ENCODE assay signal across 17 mouse cellular contexts in the genomic region with DNA sequence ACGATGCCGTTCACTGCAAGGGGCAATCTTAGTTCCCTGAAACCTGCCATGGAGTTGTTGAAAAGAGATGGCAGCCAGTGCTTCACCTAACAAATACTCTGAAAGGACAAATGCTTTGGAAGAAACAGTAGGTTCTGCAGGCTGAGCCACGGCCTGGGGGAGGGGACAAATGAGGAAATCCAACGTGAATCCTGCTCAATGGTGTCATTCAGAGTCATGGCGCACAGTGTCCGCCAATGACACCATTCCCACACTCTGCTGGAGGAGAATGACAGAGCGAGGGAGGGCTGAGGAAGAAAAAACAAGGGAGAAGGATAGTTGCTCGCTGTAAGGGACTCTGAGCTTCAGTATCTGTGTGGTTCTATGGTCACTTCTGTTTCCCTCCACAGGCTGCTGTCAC.
A peak's percentile ranks its signal among the peaks of the same experiment; 100 is the strongest.
DNase-seq lines count a peak whose midpoint lies in the region; ATAC-seq lines count a peak whose summit lies in the region.
"Had no signal": no experiment of that assay in that cellular context is flagged by ENCODE, and none has a peak within 500 bp of the region (broad histone marks: within the 10 kb centered on the region; RNA-seq: fewer than 3 reads in every experiment).

No protein-coding gene starts in this region.

- H3K9me3 ChIP-seq in heart, embryonic 11.5 days (replicated peaks; ENCODE audit: control insufficient read depth, low read length), result no peaks in the 10 kb centered on the region
- no peaks in the 10 kb centered on the region for H3K9me3 ChIP-seq in limb, embryonic 15.5 days
- no peaks in the 10 kb centered on the region for H3K9me3 ChIP-seq in limb, embryonic 10.5 days (replicated peaks)
- H3K9me3 ChIP-seq: megakaryocyte, embryonic 14.5 days had no signal

- H3K27me3 ChIP-seq in heart, embryonic 11.5 days (ENCODE audit: control insufficient read depth, insufficient read depth, low read length), result no peaks in the 10 kb centered on the region
- H3K27me3 ChIP-seq in limb, embryonic 15.5 days, result no peaks in the 10 kb centered on the region
- H3K27me3 ChIP-seq in limb, embryonic 10.5 days (ENCODE audit: low read depth, poor library complexity, severe bottlenecking), result no peaks in the 10 kb centered on the region
- H3K27me3 ChIP-seq: CH12.LX; megakaryocyte, embryonic 14.5 days had no signal

- H3K4me3 ChIP-seq in heart, embryonic 11.5 days (ENCODE audit: low read depth, low read length), result no peak overlapping the region
- H3K4me3 ChIP-seq in limb, embryonic 15.5 days, result no peak overlapping the region
- H3K4me3 ChIP-seq in limb, embryonic 10.5 days, result no peak overlapping the region
- H3K4me3 ChIP-seq: megakaryocyte, embryonic 14.5 days; myocyte had no signal

- DNase-seq in adrenal gland, adult 2 months, result peak; percentile 56
- DNase-seq in adrenal gland, postnatal 4 days (ENCODE audit: low spot score in 2 of 2), result no peak
- peak; percentile 90 for DNase-seq in heart, adult 11 months
- no peak for DNase-seq in limb, embryonic 10.5 days (ENCODE audit: low spot score)
- DNase-seq in brain, adult 2 months (ENCODE audit: low read depth, low spot score), result peak; percentile 50
- no peak for DNase-seq in thymus, postnatal 14 days
- DNase-seq: cerebellum, adult 11-12 months; kidney, postnatal 10 days; lung, embryonic 14.5 days; right cerebral cortex, postnatal 14 days; thymus, postnatal 36 days had no signal

- H3K27ac ChIP-seq in heart, embryonic 11.5 days (ENCODE audit: low read depth, low read length), result no peak overlapping the region
- 0 out of 2 replicates have a peak overlapping the region, but pooled peaks have one; percentile 6 for H3K27ac ChIP-seq in limb, embryonic 15.5 days
- no peak overlapping the region for H3K27ac ChIP-seq in limb, embryonic 10.5 days

- ATAC-seq in heart, embryonic 11.5 days (replicated peaks; ENCODE audit: insufficient number of reproducible peaks, low FRiP score, low TSS enrichment), result no peak
- ATAC-seq in limb, embryonic 15.5 days (ENCODE audit: insufficient number of reproducible peaks, low FRiP score, low TSS enrichment, low read depth), result no peak
- ATAC-seq: intestine, postnatal 0 days had no signal

- H3K9ac ChIP-seq in heart, embryonic 11.5 days (ENCODE audit: low read depth, low read length), result no peak overlapping the region
- H3K9ac ChIP-seq in limb, embryonic 15.5 days, result no peak overlapping the region
- H3K9ac ChIP-seq: lung, embryonic 14.5 days had no signal

- peaks cover 41% of the 10 kb centered on the region for H3K4me1 ChIP-seq in heart, embryonic 11.5 days (ENCODE audit: control insufficient read depth, insufficient read depth, low read length)
- H3K4me1 ChIP-seq in limb, embryonic 15.5 days, result peaks cover 40% of the 10 kb centered on the region
- peaks cover 35% of the 10 kb centered on the region for H3K4me1 ChIP-seq in limb, embryonic 10.5 days
- H3K4me1 ChIP-seq: megakaryocyte, embryonic 14.5 days had no signal

- WGBS in heart, embryonic 11.5 days (ENCODE audit: insufficient replicate concordance), result 70% methylated on average over 8 of the region's 8 CpGs
- 75% methylated on average over 8 of the region's 8 CpGs for WGBS in limb, embryonic 15.5 days
- 77% methylated on average over 8 of the region's 8 CpGs for WGBS in limb, embryonic 10.5 days

- H3K36me3 ChIP-seq in heart, embryonic 11.5 days (ENCODE audit: control insufficient read depth, insufficient read depth, low read length), result no peaks in the 10 kb centered on the region
- peaks cover 10% of the 10 kb centered on the region for H3K36me3 ChIP-seq in limb, embryonic 15.5 days
- H3K36me3 ChIP-seq in limb, embryonic 10.5 days, result no peaks in the 10 kb centered on the region

- H3K4me2 ChIP-seq in heart, embryonic 11.5 days, result no peak overlapping the region
- no peak overlapping the region for H3K4me2 ChIP-seq in limb, embryonic 15.5 days
- H3K4me2 ChIP-seq: lung, embryonic 14.5 days had no signal

Comparison
In these comparisons a context has a peak if more than half of its experiments do, and no peak if none do; other contexts are left out.
1. DNase-seq: peak in adrenal gland, adult 2 months (single experiment), heart, adult 11 months (single experiment) and brain, adult 2 months (single experiment); none in adrenal gland, postnatal 4 days (0 of 2), limb, embryonic 10.5 days (single experiment) and thymus, postnatal 14 days (single experiment).